Mouse (Mus musculus): ENCODE measurements around the gene Has1. TPM values are rescaled to one million over a fixed set of nuclear protein-coding genes. Genes with fewer than 3 reads are reported as not detected.

Has1 gene
- polyA plus RNA-seq, 1 experiment from 2014 or later: 1.1 TPM

GRCm38 (mm10) chr17:17826751-17827657 lies 28.0 kb downstream of the Has1 start, which contains the start of gene Spaca6:
Gene Spaca6, plus strand, starts transcription at chr17:17827158.
- peak within 1 kb of the TSS; percentile 97 for H3K4me3 ChIP-seq
- peaks cover 32% of the 10 kb centered on the region for H3K4me1 ChIP-seq (replicated peaks)
- no peaks in the 10 kb centered on the region for H3K9me3 ChIP-seq
- no peaks in the 10 kb centered on the region for H3K27me3 ChIP-seq
- WGBS: under 1% methylated on average over 38 of the region's 42 CpGs
- ATAC-seq (ENCODE audit: low FRiP score, low read depth): peak; percentile 87
- peaks cover 4% of the 10 kb centered on the region; the same call in 1 of the 2 replicates for H3K36me3 ChIP-seq
- peak within 1 kb of the TSS; percentile 86 for H3K4me2 ChIP-seq
- H3K9ac ChIP-seq: peak within 1 kb of the TSS; percentile 99
- peak within 1 kb of the TSS; percentile 100 for H3K27ac ChIP-seq (replicated peaks)

DNA sequence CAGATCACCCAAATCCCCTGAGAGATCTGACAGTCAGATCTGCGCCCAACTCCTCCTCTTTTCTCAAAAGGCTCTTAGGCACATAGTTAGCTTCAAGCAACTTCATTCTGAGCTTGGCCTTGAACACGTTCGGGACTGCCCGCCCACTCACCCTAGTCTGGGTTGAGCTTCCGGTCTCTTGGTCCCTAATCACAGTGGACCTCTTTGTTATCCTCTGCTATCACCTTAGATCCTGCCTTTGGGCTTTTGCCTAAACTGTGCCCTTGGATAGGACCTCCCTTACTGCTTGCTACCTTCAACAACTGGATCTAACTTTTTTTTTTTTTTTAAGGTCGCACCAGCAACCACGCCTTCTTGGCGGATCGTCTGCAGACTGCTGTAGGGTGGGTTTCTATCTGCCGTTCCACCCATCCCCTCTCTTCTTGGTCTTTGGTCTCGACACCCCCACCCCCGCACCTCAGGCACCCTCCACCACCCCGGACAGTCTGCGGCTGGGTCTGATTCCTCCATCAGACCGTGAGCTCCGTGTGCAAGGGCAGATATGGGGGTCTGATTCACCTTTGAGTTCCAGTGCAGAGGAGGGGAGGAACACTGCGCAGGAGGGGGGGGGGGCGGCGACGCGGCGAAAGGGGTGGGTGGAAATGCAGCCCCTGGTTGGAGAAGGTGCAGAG lies 28.9 kb downstream of the Has1 start:
- peak; percentile 69 for ATAC-seq (ENCODE audit: low FRiP score, low read depth)
- Histone ChIP-seq H3K4me1 (replicated peaks) (peaks cover 23% of the 10 kb centered on the region), H3K27ac (replicated peaks) (peak overlapping the region; percentile 100), H3K9ac (peak overlapping the region; percentile 99), H3K27me3 (no peaks in the 10 kb centered on the region), H3K9me3 (no peaks in the 10 kb centered on the region), H3K4me3 (peak overlapping the region; percentile 97), H3K4me2 (peak overlapping the region; percentile 86), H3K36me3 (0 out of 2 replicates have a peak, but pooled peaks cover under 1% of the 10 kb centered on the region)
- WGBS: 1% methylated on average over 18 of the region's 22 CpGs

- no peak overlapping the region for H3K9ac ChIP-seq
- 81% methylated on average over 6 of the region's 6 CpGs for WGBS
Observed at GRCm38 (mm10) chr17:17823612-17824336, 31.2 kb downstream of the Has1 start.

DNA sequence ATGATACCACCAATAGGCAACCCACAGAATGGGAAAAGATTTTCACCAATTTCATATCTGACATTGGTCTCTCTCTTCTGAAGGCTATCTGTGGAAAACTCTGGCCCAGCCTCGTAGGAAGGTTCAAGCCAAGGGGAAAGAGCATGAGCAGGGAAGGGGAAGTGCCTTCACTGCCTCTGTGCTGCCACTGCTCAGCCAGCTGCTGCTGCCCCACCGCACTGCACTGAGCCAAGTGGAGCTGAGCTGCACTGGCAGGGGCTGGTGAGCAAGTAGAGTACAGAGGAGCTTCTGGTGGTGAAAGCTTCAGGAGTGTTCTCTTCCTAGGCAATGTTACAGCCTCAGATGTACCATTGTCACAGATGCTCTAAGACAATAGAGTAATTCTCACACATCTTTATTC lies 59.5 kb downstream of the Has1 start:
- H3K9me3 ChIP-seq: no peaks in the 10 kb centered on the region
- WGBS: 54% methylated on average over 2 of the region's 2 CpGs
- no peaks in the 10 kb centered on the region for H3K27me3 ChIP-seq
- no peaks in the 10 kb centered on the region for H3K4me1 ChIP-seq (replicated peaks)
- H3K36me3 ChIP-seq: no peaks in the 10 kb centered on the region
- ATAC-seq (ENCODE audit: low FRiP score, low read depth): no peak
- no peak overlapping the region for H3K4me2 ChIP-seq
- no peak overlapping the region for H3K9ac ChIP-seq
- no peak overlapping the region for H3K4me3 ChIP-seq
- no peak overlapping the region for H3K27ac ChIP-seq (replicated peaks)

More at GRCm38 (mm10) chr17:17823612-17824336, 31.2 kb downstream of the Has1 start:
- Histone ChIP-seq H3K9me3 (no peaks in the 10 kb centered on the region), H3K27me3 (no peaks in the 10 kb centered on the region), H3K4me1 (replicated peaks) (peaks cover 5% of the 10 kb centered on the region), H3K27ac (replicated peaks) (no peak overlapping the region), H3K4me2 (no peak overlapping the region), H3K4me3 (no peak overlapping the region), H3K36me3 (no peaks in the 10 kb centered on the region)
- ATAC-seq (ENCODE audit: low FRiP score, low read depth): no peak

MicroRNAs encoded within 50 kb of the gene (microRNA counts, 519-probe panel; counts per million panel counts)
- 4,825 counts per million, percentile 95 among the panel's probes with 10 or more counts for microRNA mmu-let-7e
- microRNA mmu-miR-125a-3p: 3,348 counts per million, percentile 68 among the panel's probes with 10 or more counts
- microRNA mmu-miR-125a-5p: 5,333 counts per million, percentile 98 among the panel's probes with 10 or more counts
- 4,212 counts per million, percentile 86 among the panel's probes with 10 or more counts for microRNA mmu-miR-99b

Small RNAs within 50 kb of the gene (microRNA-seq; reads per million reads assigned to microRNA genes)
- gene Gm25927 (not detected), gene Mir125a (8,442 reads per million, percentile 95 among the genes with 10 or more reads in this experiment), gene Mir99b (20,391 reads per million, percentile 98 among the genes with 10 or more reads in this experiment), gene Mirlet7e (not detected)

Other genes starting within 250 kb of the Has1 start
- 7.4 and 8.0 TPM in 2 replicates for gene Lnpep, start 230.2 kb downstream of the Has1 start, polyA plus RNA-seq (2015; fragmentation: Nextera tagmentation; extraction: Ambion mirVana)
- gene Vmn2r90, start 151.5 kb downstream of the Has1 start, polyA plus RNA-seq (2015; fragmentation: Nextera tagmentation; extraction: Ambion mirVana): 0.05 TPM in 1 of 2 replicates, not detected in the other
- 25.5 and 28.3 TPM in 2 replicates for gene Spaca6, start 28.0 kb downstream of the Has1 start, polyA plus RNA-seq (2015; fragmentation: Nextera tagmentation; extraction: Ambion mirVana)
- 0.18 and 0.31 TPM in 2 replicates for gene Fpr1, start 28.7 kb upstream of the Has1 start, polyA plus RNA-seq (2015; fragmentation: Nextera tagmentation; extraction: Ambion mirVana)
- 0.18 TPM in 1 of 2 replicates, not detected in the other for gene Fpr2, start 32.6 kb upstream of the Has1 start, polyA plus RNA-seq (2015; fragmentation: Nextera tagmentation; extraction: Ambion mirVana)
- gene Fpr3, start 32.6 kb upstream of the Has1 start, polyA plus RNA-seq (2015; fragmentation: Nextera tagmentation; extraction: Ambion mirVana): not detected in 2 replicates
- gene Fpr-rs4, start 166.5 kb upstream of the Has1 start, polyA plus RNA-seq (2015; fragmentation: Nextera tagmentation; extraction: Ambion mirVana): not detected in 2 replicates
- gene Vmn2r124, start 194.2 kb upstream of the Has1 start, polyA plus RNA-seq (2015; fragmentation: Nextera tagmentation; extraction: Ambion mirVana): not detected in 2 replicates
- not detected in 2 replicates for gene Vmn2r91, start 229.8 kb upstream of the Has1 start, polyA plus RNA-seq (2015; fragmentation: Nextera tagmentation; extraction: Ambion mirVana)